Mouse (Mus musculus) forebrain, embryonic 16.5 days (tissue): ENCODE measurements around the gene Insm1. TPM values are rescaled to one million over a fixed set of nuclear protein-coding genes. Genes with fewer than 3 reads are reported as not detected.

Experiments
- ATAC-seq: fragments of 200-750 bp; cut with Nextera tagmentation; 2 replicates; pipeline ENCODE4 v1.8.0; 2017; ENCODE audit warnings: mild to moderate bottlenecking, moderate library complexity
- H3K27ac ChIP-seq: fragments of 300-500 bp; sonication (generic); 2 replicates; pipeline ENCODE4 v1.5.1; 2014; ENCODE audit warnings: low read length, control low read depth
- H3K27me3 ChIP-seq: fragments of 300-500 bp; sonication (generic); replicated peaks from 2 replicates; pipeline ENCODE4 v1.6.1; 2014; ENCODE audit warnings: low read length; ENCODE audit not compliant: control insufficient read depth, insufficient read depth
- H3K36me3 ChIP-seq: fragments of 300-500 bp; sonication (generic); 2 replicates; pipeline ENCODE4 v1.6.1; 2014; ENCODE audit not compliant: control insufficient read depth, insufficient read depth
- H3K4me1 ChIP-seq: fragments of 300-500 bp; sonication (generic); replicated peaks from 2 replicates; pipeline ENCODE4 v1.6.1; 2014; ENCODE audit warnings: low read length; ENCODE audit not compliant: control insufficient read depth, insufficient read depth
- H3K4me2 ChIP-seq: fragments of 300-500 bp; sonication (generic); 2 replicates; pipeline ENCODE4 v1.6.1; 2014; ENCODE audit warnings: mild to moderate bottlenecking, low read length, control low read depth
- H3K4me3 ChIP-seq: fragments of 300-500 bp; sonication (generic); replicated peaks from 2 replicates; pipeline ENCODE4 v1.5.1; 2014; ENCODE audit warnings: mild to moderate bottlenecking, low read length, control low read depth
- H3K9ac ChIP-seq: fragments of 300-500 bp; sonication (generic); replicated peaks from 2 replicates; pipeline ENCODE4 v1.6.1; 2014; ENCODE audit warnings: low read depth, low read length, control low read depth
- H3K9me3 ChIP-seq: fragments of 300-500 bp; sonication (generic); 2 replicates; pipeline ENCODE4 v1.6.1; 2016; ENCODE audit warnings: low read length; ENCODE audit not compliant: control insufficient read depth
- WGBS: fragments of 180-500 bp; shearing (Covaris S2); extraction: QIAGEN DNeasy Blood & Tissue Kit; methylation state at CpG from one replicate; pipeline ENCODE4 v1.1.7; 2014; 5-methylcytosine and 5-hydroxymethylcytosine counted together
- polyA plus RNA-seq: library from polyadenylated mRNA; unstranded; fragments of >200 nt; fragmentation: Nextera tagmentation; extraction: Ambion mirVana; gene quantifications from 2 replicates; pipeline ENCODE4 v1.2.1, GENCODE M21; 2015

Gene Insm1
- polyA plus RNA-seq, 1 experiment from 2014 or later, result 9.1 TPM

GRCm38 (mm10) chr2:146257609-146258008 is 35.9 kb downstream of the Insm1 start:
- Histone ChIP-seq H3K9me3 (no peaks in the 10 kb centered on the region), H3K36me3 (no peaks in the 10 kb centered on the region), H3K9ac (no peak overlapping the region), H3K4me1 (peaks cover 55% of the 10 kb centered on the region), H3K27me3 (no peaks in the 10 kb centered on the region), H3K27ac (0 out of 2 replicates have a peak overlapping the region, but pooled peaks have one; percentile 46), H3K4me3 (no peak overlapping the region), H3K4me2 (no peak overlapping the region)
- WGBS, result 69% methylated on average over 3 of the region's 3 CpGs
- ATAC-seq, result no peak

- Histone ChIP-seq H3K36me3 (no peaks in the 10 kb centered on the region), H3K9ac (0 out of 2 replicates have a peak overlapping the region, but pooled peaks have one; percentile 1), H3K27ac (peak overlapping the region; percentile 90), H3K9me3 (no peaks in the 10 kb centered on the region), H3K4me1 (peaks cover 62% of the 10 kb centered on the region), H3K27me3 (no peaks in the 10 kb centered on the region), H3K4me3 (no peak overlapping the region), H3K4me2 (peak overlapping the region; percentile 33)
- WGBS, result 11% methylated on average over 10 of the region's 10 CpGs
- peak; percentile 53 for ATAC-seq
These were observed 37.2 kb downstream of the Insm1 start for GRCm38 (mm10) chr2:146258736-146259469.

- no peak overlapping the region for H3K4me3 ChIP-seq
- H3K36me3 ChIP-seq, result no peaks in the 10 kb centered on the region
- WGBS, result 14% methylated on average over 18 of the region's 18 CpGs
- peak overlapping the region; percentile 14; the same call in 1 of the 2 replicates for H3K4me2 ChIP-seq
- H3K27ac ChIP-seq, result peak overlapping the region; percentile 80
- no peaks in the 10 kb centered on the region for H3K9me3 ChIP-seq
- H3K4me1 ChIP-seq, result peaks cover 62% of the 10 kb centered on the region
- no peak for ATAC-seq
- peak overlapping the region; percentile 31; the same call in 1 of the 2 replicates for H3K9ac ChIP-seq
- H3K27me3 ChIP-seq, result no peaks in the 10 kb centered on the region
These were observed 38.3 kb downstream of the Insm1 start for GRCm38 (mm10) chr2:146259787-146260560.

- Histone ChIP-seq H3K4me1 (peaks cover 60% of the 10 kb centered on the region), H3K27me3 (no peaks in the 10 kb centered on the region), H3K9me3 (no peaks in the 10 kb centered on the region), H3K4me3 (no peak overlapping the region), H3K9ac (no peak overlapping the region), H3K27ac (peak overlapping the region; percentile 48; the same call in 1 of the 2 replicates), H3K36me3 (no peaks in the 10 kb centered on the region), H3K4me2 (no peak overlapping the region)
- no peak for ATAC-seq
- WGBS, result 37% methylated on average over 4 of the region's 4 CpGs
These were observed 39.4 kb downstream of the Insm1 start for GRCm38 (mm10) chr2:146261146-146261545.

- H3K9me3 ChIP-seq, result no peaks in the 10 kb centered on the region
- no peak overlapping the region for H3K4me3 ChIP-seq
- no peaks in the 10 kb centered on the region for H3K27me3 ChIP-seq
- peaks cover 50% of the 10 kb centered on the region for H3K4me1 ChIP-seq
- H3K36me3 ChIP-seq, result no peaks in the 10 kb centered on the region
- peak overlapping the region; percentile 62 for H3K27ac ChIP-seq
- peak; percentile 88 for ATAC-seq
- no peak overlapping the region for H3K9ac ChIP-seq
- H3K4me2 ChIP-seq, result no peak overlapping the region
- 6% methylated on average over 10 of the region's 10 CpGs for WGBS
These were observed 40.5 kb downstream of the Insm1 start for GRCm38 (mm10) chr2:146262215-146262614.

- no peaks in the 10 kb centered on the region for H3K9me3 ChIP-seq
- peak overlapping the region; percentile 62 for H3K27ac ChIP-seq
- H3K4me1 ChIP-seq, result peaks cover 45% of the 10 kb centered on the region
- H3K4me3 ChIP-seq, result no peak overlapping the region
- H3K36me3 ChIP-seq, result no peaks in the 10 kb centered on the region
- H3K27me3 ChIP-seq, result no peaks in the 10 kb centered on the region
- no peak overlapping the region for H3K9ac ChIP-seq
- ATAC-seq, result no peak
- H3K4me2 ChIP-seq, result no peak overlapping the region
These were observed 41.2 kb downstream of the Insm1 start for GRCm38 (mm10) chr2:146262966-146263365.

GRCm38 (mm10) chr2:146265045-146265444 is 43.3 kb downstream of the Insm1 start:
- Histone ChIP-seq H3K4me2 (no peak overlapping the region), H3K9ac (no peak overlapping the region), H3K4me3 (no peak overlapping the region), H3K9me3 (no peaks in the 10 kb centered on the region), H3K27me3 (no peaks in the 10 kb centered on the region), H3K4me1 (peaks cover 32% of the 10 kb centered on the region), H3K36me3 (no peaks in the 10 kb centered on the region), H3K27ac (no peak overlapping the region)
- no peak for ATAC-seq
- 43% methylated on average over 4 of the region's 4 CpGs for WGBS

- H3K9ac ChIP-seq, result no peak overlapping the region
- H3K4me1 ChIP-seq, result peaks cover 20% of the 10 kb centered on the region
- no peak overlapping the region for H3K4me2 ChIP-seq
- no peaks in the 10 kb centered on the region for H3K36me3 ChIP-seq
- ATAC-seq, result no peak
- no peak overlapping the region for H3K4me3 ChIP-seq
- 78% methylated on average over 3 of the region's 3 CpGs for WGBS
- H3K27ac ChIP-seq, result no peak overlapping the region
- H3K9me3 ChIP-seq, result no peaks in the 10 kb centered on the region
- H3K27me3 ChIP-seq, result no peaks in the 10 kb centered on the region
These were observed 44.8 kb downstream of the Insm1 start for GRCm38 (mm10) chr2:146266539-146266938.
